Mouse (Mus musculus): ENCODE data around the gene Mknk1.

The Mknk1 gene

DNA sequence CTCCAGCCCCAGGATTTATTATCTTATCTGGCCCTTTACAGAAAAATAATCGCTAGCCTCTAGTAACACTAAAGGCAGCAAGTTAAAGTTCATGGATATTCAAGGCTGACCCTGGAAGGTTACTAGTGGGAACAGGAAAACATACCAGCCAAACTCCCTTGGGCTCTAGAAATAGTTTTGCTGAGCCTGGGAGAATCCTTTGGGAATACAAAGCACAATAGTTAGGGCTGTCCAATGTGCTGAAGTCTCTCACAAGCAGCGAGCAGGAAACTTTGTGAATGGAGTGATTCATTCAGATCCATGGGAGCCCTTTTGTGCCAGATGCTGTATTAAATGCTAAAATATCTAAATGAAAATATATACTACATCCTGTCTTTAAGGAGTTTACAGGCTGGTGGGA, 7.7 kb downstream of the Mknk1 start:
- no peak for DNase-seq (ENCODE audit: low spot score in 2 of 2)

DNA sequence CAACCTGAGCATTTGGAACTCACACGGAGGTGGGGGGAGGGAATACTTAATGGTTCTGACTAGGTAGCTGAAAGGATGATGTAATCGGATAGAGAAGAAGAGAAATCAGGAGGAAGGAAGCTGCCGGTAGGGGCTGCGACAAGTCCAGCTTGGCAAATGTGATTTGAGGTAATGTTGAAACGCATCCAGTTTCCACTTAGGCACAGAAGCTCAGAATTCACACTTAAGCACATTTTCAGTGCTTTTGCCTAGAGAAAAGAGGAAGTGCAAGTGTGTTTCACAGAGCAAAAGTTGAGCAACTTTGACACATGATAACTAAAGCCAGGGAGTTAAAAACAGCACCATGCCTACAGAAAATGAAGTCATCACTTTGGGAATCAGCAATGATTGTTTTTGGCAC, 8.4 kb downstream of the Mknk1 start:
- DNase-seq (ENCODE audit: low spot score in 2 of 2) = peak; percentile 47 to 73

DNA sequence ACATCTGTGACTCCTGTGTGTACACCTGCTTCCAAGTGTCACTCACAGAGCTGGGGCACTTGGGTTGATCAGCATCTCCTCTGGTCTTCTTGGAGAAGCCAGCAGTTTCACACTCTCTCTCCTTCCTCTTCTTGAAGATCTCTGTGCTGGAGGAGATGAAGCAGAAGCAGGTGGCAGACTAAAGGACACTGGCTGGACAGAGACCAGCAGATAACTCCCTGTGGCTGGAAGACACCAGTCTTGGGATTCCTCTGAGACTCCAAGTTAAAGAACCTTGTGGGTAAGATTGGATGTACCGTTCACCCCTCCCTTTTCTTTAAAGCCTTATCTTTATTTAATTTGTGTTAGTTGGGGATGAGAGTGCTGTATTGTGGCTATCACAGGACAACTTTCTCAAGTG, 9.1 kb downstream of the Mknk1 start:
- DNase-seq (ENCODE audit: low spot score in 2 of 2) = no peak

DNA sequence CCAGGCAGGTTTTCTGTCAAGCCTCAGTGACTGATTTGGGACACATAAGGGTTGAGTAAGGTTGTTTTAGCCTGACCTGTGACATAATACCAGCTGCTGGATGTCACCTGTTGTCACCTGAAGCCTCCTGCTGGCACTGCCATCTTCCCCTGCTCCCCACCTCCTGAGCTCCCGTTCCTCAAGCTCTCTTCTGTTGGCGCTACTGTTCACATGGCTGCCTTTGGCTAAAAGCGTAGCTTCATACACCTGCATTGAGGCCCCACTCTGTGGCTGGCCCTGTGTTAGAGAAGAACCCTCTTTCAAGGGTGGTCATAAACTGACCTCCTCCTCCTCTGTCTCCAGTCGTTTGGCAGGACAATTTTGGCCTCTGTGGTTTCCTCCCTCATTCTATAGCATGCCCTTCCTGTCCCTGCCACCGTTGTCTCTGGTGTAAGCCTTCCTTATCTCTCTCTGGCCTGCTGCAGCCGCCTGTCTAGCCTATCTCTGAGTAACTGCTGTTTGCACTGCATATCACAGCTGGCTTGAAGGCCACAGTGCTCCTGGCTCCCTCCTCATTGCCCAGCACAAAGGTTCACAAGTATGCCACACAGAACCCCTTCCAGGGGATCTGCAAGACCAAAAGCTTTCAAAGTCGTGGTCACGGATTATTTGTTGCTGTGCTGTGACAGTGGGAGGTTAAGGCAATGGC, 10.1 kb downstream of the Mknk1 start:
- DNase-seq (ENCODE audit: low spot score in 2 of 2) = no peak

DNA sequence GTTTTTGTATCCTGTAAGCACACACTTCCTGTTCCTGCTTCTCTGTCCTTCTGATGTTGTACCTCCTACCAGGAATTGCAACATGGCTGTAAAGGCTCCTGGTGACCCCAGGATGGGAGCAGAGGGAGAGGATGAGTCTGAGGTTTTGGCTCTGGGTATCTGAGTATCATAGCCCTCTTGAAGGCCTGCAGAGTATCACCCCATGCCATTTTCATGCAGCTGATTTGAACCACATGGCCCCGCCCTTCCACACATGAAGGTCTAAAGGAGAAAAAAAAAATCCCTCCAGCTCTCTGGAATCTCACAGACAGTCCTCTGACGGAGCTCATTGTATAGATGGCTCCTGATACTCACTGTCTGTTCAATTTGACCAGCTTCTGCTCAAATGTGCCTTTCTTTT, 11.1 kb downstream of the Mknk1 start:
- no peak for DNase-seq (ENCODE audit: low spot score in 2 of 2)

DNA sequence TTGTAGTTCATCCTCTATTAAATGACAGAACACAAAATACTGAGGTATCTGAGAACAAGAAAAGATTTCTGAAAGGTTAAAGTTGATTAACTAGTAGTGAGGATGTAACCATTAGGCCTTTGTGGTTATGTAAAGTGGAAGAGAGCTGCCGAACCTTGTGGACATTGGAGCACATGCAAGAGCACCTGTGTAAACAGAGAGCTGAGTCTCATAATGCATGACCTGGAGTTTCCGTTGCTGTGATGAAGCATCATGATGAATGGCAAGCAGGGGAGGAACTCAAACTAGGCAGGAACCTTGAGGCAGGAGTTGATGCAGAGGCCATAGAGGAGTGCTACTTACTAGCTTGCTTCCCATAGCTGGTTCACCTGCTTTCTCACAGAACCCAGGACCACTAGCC, 11.6 kb downstream of the Mknk1 start:
- DNase-seq (ENCODE audit: low spot score in 2 of 2) = no peak

DNA sequence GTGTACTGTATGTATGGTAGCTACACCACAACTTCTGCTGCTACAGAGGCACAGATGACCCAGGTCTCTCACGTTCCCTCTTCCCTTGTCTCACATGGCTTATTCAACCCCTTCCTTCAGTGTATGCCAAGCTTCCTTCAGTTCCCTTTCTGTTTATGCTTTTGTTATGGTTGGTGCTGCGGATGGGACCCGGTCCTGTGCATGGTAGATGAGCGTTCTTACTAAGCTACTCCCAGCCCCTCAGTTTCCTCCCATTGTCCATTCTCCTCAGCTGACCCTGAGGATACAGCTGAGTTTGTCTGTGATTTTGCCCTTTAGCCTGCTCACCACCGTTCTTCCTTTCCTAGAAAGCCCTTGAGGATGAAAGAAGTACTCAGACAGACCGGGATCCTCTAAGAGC, 12.6 kb downstream of the Mknk1 start:
- DNase-seq (ENCODE audit: low spot score in 2 of 2) = no peak

DNA sequence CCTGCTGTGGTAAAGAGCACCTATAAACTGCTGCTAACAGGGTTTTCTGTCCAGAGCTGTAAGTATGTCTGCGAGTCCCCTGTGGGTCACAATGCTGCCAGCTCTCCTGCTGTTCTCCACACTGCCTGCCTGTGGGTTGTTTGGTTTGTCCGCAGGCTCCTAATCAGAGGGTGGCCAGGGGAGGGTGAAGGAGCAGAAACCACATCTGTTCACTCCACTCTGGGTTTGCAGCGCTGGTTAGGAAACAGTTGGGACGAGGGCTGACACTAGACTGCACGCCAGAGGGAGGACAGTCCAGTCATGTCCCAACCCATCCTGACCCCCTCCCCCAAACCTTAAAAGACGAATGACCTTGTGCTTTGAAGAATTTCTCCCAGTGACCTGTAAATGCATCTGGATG, 16.1 kb downstream of the Mknk1 start:
- DNase-seq (ENCODE audit: low spot score in 2 of 2) = no peak

- DNase-seq (ENCODE audit: low spot score in 2 of 2) = peak in 1 of 2 experiments; percentile 62
Observed at GRCm38 (mm10) chr4:115855609-115856008, 16.6 kb downstream of the Mknk1 start.

- no peak for DNase-seq (ENCODE audit: low spot score in 2 of 2)
Observed at GRCm38 (mm10) chr4:115856282-115856681, 17.3 kb downstream of the Mknk1 start.

DNA sequence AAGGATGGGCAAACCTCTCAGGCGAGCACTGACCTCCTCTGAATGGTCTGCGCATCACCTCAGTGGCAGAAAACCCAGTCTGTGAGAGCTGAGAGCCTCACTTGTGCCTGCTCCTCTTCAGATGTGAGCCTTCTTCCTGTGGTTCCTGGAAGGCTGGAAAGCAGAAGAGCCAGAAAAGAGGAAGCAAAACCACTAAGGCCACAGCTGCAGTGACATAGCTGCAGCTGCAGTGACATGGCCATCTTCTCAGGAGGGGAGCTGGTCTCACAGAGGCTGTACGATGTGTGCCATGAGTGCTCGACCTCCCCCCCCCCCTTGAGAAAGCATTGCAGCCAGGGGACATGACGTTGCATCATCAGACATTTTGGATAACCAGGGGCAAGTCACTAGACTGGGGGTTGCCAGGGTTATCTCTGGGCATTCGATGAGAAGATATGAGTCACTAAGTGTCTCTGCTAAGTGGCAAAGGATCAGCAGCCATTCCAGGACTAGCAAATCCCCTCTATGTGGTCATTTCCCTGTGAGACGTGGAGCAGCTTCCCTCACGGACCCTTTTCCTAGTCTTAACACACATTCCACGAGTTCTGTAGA, 18.4 kb downstream of the Mknk1 start:
- DNase-seq (ENCODE audit: low spot score in 2 of 2) = no peak

GRCm38 (mm10) chr4:115863352-115863751, 24.4 kb downstream of the Mknk1 start:
- no peak for DNase-seq (ENCODE audit: low spot score in 2 of 2)

GRCm38 (mm10) chr4:115863880-115864279, 24.9 kb downstream of the Mknk1 start:
- no peak for DNase-seq (ENCODE audit: low spot score in 2 of 2)

GRCm38 (mm10) chr4:115869512-115870210, 30.7 kb downstream of the Mknk1 start:
- DNase-seq (ENCODE audit: low spot score in 2 of 2) = no peak

DNA sequence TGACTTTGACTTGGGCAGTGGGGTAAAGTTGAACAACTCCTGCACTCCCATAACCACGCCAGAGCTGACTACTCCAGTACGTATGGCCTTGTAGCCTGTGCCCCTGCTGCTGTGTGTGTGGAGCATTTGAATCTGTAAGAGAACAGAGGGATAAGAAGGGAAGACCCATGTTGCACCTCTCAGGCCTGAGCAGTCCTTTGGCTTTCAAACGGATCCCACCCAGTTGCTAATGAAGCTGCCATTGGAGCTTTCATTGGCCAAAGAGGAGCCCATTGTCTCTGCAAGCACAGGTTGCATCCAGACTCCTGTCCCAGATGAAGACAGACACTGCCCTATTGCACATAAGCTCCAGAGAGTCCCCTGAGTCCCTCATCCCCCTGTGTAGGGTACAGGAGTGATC, 34.2 kb downstream of the Mknk1 start:
- DNase-seq (ENCODE audit: low spot score in 2 of 2) = no peak

DNA sequence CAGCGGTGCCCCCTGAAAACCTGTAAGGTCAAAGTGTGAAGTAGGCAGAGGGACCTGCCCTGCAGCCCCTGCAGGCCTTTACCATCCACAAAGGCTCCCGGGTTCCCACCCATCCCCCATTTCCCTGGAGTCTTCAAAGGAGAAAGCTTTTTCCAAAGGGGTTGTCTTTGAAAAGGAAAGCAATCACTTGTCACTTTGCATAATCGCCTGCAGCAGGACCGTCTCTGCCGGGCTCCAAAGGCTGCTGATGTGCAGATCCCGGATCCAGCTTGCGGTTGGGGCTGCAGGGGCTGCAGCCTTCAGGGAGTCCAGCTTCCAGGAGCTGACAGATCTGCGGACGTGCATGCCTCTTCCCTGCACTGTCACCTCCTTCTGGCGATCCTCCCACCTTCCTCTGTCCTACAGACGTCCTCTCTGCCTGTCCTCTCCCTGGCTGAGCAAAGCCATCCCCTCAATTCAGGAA, 39.2 kb downstream of the Mknk1 start:
- no peak for DNase-seq (ENCODE audit: low spot score in 2 of 2)

DNA sequence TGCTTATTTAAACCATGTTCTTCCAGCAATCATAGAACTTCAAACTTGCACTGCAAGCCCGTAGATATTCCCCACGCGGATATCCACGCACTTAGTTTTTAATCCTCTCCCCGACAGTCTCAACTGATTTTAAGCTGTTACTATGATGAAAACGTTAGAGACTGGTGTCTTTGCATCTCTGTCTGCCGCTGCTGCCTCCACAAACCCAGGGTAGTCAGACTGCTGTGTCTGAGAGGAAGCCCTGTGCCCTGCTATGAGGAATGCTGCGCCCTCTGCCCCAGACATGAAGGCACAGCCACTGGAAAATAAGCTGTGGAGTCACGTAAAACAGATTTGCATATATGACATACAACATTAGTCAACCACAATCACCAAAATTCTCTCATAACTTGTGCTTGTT, 39.8 kb downstream of the Mknk1 start:
- DNase-seq (ENCODE audit: low spot score in 2 of 2) = no peak

- peak; percentile 80 to 81 for DNase-seq (ENCODE audit: low spot score in 2 of 2)
Observed at GRCm38 (mm10) chr4:115881183-115881582, 42.2 kb downstream of the Mknk1 start.

GRCm38 (mm10) chr4:115882195-115882594, 43.2 kb downstream of the Mknk1 start:
- no peak for DNase-seq (ENCODE audit: low spot score in 2 of 2)

- DNase-seq (ENCODE audit: low spot score in 2 of 2) = no peak
Observed at GRCm38 (mm10) chr4:115884022-115884421, 45.0 kb downstream of the Mknk1 start, which contains the start of gene Kncn. Kncn (plus strand) TSS chr4:115884400.

DNA sequence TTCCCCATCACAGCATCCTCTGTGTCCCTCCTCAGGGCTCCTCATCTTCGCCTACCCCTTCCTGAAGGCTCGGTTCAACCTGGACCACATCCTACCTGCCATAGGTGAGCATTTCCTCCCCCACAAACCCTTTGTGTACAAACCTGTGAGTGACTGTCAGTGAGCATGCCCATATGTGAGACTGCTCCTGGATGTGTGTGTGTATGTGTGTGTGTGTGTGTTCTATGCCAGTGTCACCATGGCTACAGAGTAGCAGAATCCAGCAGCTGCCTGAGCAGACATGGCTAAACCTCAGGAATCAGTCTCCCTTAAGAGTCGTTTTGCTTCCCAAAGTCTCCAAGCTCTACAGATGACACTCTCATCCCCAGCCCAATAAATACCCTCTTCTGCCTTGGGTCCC, 46.8 kb downstream of the Mknk1 start:
- DNase-seq (ENCODE audit: low spot score in 2 of 2) = peak; percentile 72 to 84

- DNase-seq (ENCODE audit: low spot score in 2 of 2) = no peak
Observed at GRCm38 (mm10) chr4:115886875-115887274, 47.9 kb downstream of the Mknk1 start.

- DNase-seq (ENCODE audit: low spot score in 2 of 2) = no peak
Observed at GRCm38 (mm10) chr4:115890066-115890465, 51.1 kb downstream of the Mknk1 start.

Data from right cerebral cortex, postnatal 10 days (tissue).